Mouse (Mus musculus) limb, embryonic 14.5 days (tissue): ENCODE measurements around the gene Sh3bp4. TPM values are rescaled to one million over a fixed set of nuclear protein-coding genes. Genes with fewer than 3 reads are reported as not detected.

ENCODE experiments used
- ATAC-seq: fragments of 200-750 bp; cut with Nextera tagmentation; 2 replicates; pipeline ENCODE4 v1.8.0; 2017; ENCODE audit warnings: low read depth, moderate number of reproducible peaks, moderate TSS enrichment; ENCODE audit not compliant: low FRiP score
- DNase-seq: peaks from one replicate; pipeline ENCODE4 v3.0.0-alpha.2; 2015; ENCODE audit warnings: low spot score
- H3K27ac ChIP-seq: fragments of 300-500 bp; sonication (generic); replicated peaks from 2 replicates; pipeline ENCODE4 v1.5.1; 2014; ENCODE audit warnings: low read depth, mild to moderate bottlenecking, low read length, moderate library complexity, mixed read lengths
- H3K27me3 ChIP-seq: fragments of 300-500 bp; sonication (generic); 2 replicates; pipeline ENCODE4 v1.6.1; 2014; ENCODE audit warnings: low read length, mixed read lengths; ENCODE audit not compliant: control insufficient read depth, insufficient read depth
- H3K36me3 ChIP-seq: fragments of 300-500 bp; sonication (generic); 2 replicates; pipeline ENCODE4 v1.6.1; 2014; ENCODE audit warnings: mild to moderate bottlenecking, low read length, moderate library complexity, mixed read lengths; ENCODE audit not compliant: control insufficient read depth, insufficient read depth
- H3K4me1 ChIP-seq: fragments of 300-500 bp; sonication (generic); 2 replicates; pipeline ENCODE4 v1.6.1; 2014; ENCODE audit warnings: antibody characterized with exemption, low read length, mixed read lengths; ENCODE audit not compliant: control insufficient read depth, insufficient read depth
- H3K4me2 ChIP-seq: fragments of 300-500 bp; sonication (generic); replicated peaks from 2 replicates; pipeline ENCODE4 v1.6.1; 2014; ENCODE audit warnings: low read depth, mild to moderate bottlenecking, low read length, moderate library complexity; ENCODE audit not compliant: severe bottlenecking
- H3K4me3 ChIP-seq: fragments of 300-500 bp; sonication (generic); replicated peaks from 2 replicates; pipeline ENCODE4 v1.5.1; 2014; ENCODE audit warnings: low read length
- H3K9ac ChIP-seq: fragments of 300-500 bp; sonication (generic); 2 replicates; pipeline ENCODE4 v1.6.1; 2014; ENCODE audit warnings: mild to moderate bottlenecking, low read depth, low read length, moderate library complexity; ENCODE audit not compliant: severe bottlenecking
- H3K9me3 ChIP-seq: fragments of 300-500 bp; sonication (generic); 2 replicates; pipeline ENCODE4 v1.6.1; 2016; ENCODE audit warnings: low read length; ENCODE audit not compliant: control insufficient read depth
- POLR2A ChIP-seq: fragments of 200-500 bp; IDR thresholded peaks from 2 replicates; pipeline ENCODE4 v1.8.0; 2012; ENCODE audit warnings: inconsistent platforms, mild to moderate bottlenecking, moderate library complexity, borderline replicate concordance; ENCODE audit not compliant: insufficient read depth, insufficient read length; ENCODE audit errors: extremely low read depth
- WGBS: fragments of 180-500 bp; shearing (Covaris S2); extraction: QIAGEN DNeasy Blood & Tissue Kit; methylation state at CpG from one replicate; pipeline ENCODE4 v1.1.7; 2014; 5-methylcytosine and 5-hydroxymethylcytosine counted together
- polyA plus RNA-seq, 2 experiments: library from polyadenylated mRNA; depleted of rRNA in 1 of 2; stranded (reverse) in 1 of 2; unstranded in 1 of 2; fragments of >200 nt; fragmentation: Nextera tagmentation in 1 of 2; extraction: Ambion mirVana in 1 of 2; gene quantifications; 2 replicates each; pipeline versions ENCODE4 v1.2.1 to v1.2.3; 2012 to 2014

The Sh3bp4 gene
- 20.8 and 26.5 TPM in 2 replicates for polyA plus RNA-seq (2012; rRNA removed)
- polyA plus RNA-seq (2014; fragmentation: Nextera tagmentation; extraction: Ambion mirVana), result 20.4 and 21.2 TPM in 2 replicates

- no peaks in the 10 kb centered on the region for H3K27me3 ChIP-seq
- peak within 1 kb of the TSS; percentile 48 for H3K4me2 ChIP-seq
- H3K27ac ChIP-seq, result peak within 1 kb of the TSS; percentile 83
- H3K4me3 ChIP-seq, result peak within 1 kb of the TSS; percentile 86
- DNase-seq (peak; percentile 99), ATAC-seq (peak; percentile 96)
- H3K4me1 ChIP-seq, result peaks cover 25% of the 10 kb centered on the region
- 1% methylated on average over 42 of the region's 63 CpGs for WGBS
- H3K9ac ChIP-seq, result peak within 1 kb of the TSS; percentile 81
- H3K36me3 ChIP-seq, result no peaks in the 10 kb centered on the region
- H3K9me3 ChIP-seq, result no peaks in the 10 kb centered on the region
- TF ChIP-seq POLR2A, result no peak
Observed at GRCm38 (mm10) chr1:89070103-89070700, at the start of gene Sh3bp4. TSS of gene Sh3bp4 (plus strand) at chr1:89070415.

- no peak for TF ChIP-seq POLR2A
- Histone ChIP-seq H3K9me3 (no peaks in the 10 kb centered on the region), H3K4me3 (no peak overlapping the region), H3K4me2 (no peak overlapping the region), H3K9ac (no peak overlapping the region), H3K27me3 (no peaks in the 10 kb centered on the region), H3K4me1 (0 out of 2 replicates have a peak, but pooled peaks cover 3% of the 10 kb centered on the region), H3K27ac (no peak overlapping the region), H3K36me3 (no peaks in the 10 kb centered on the region)
- 83% methylated on average over 7 of the region's 7 CpGs for WGBS
- ATAC-seq (no peak), DNase-seq (no peak)
Observed at GRCm38 (mm10) chr1:89022997-89023396, 47.2 kb upstream of the Sh3bp4 start.

GRCm38 (mm10) chr1:89024696-89025612, 45.3 kb upstream of the Sh3bp4 start:
- Histone ChIP-seq H3K9me3 (no peaks in the 10 kb centered on the region), H3K27ac (no peak overlapping the region), H3K4me1 (0 out of 2 replicates have a peak, but pooled peaks cover 3% of the 10 kb centered on the region), H3K4me3 (no peak overlapping the region), H3K4me2 (no peak overlapping the region), H3K9ac (no peak overlapping the region), H3K27me3 (no peaks in the 10 kb centered on the region), H3K36me3 (no peaks in the 10 kb centered on the region)
- DNase-seq (peak; percentile 36), ATAC-seq (0 out of 2 replicates have a peak, but pooled peaks have one; percentile 41)
- no peak for TF ChIP-seq POLR2A
- 50% methylated on average over 9 of the region's 9 CpGs for whole genome bisulfite sequencing

GRCm38 (mm10) chr1:89026040-89026439, 44.2 kb upstream of the Sh3bp4 start:
- no peak overlapping the region for H3K4me2 ChIP-seq
- H3K9ac ChIP-seq, result no peak overlapping the region
- H3K9me3 ChIP-seq, result no peaks in the 10 kb centered on the region
- TF ChIP-seq POLR2A, result no peak
- no peak for ATAC-seq
- WGBS, result 73% methylated on average over 1 of the region's 1 CpGs
- DNase-seq, result no peak
- no peak overlapping the region for H3K27ac ChIP-seq
- no peak overlapping the region for H3K4me3 ChIP-seq
- H3K4me1 ChIP-seq, result 0 out of 2 replicates have a peak, but pooled peaks cover 3% of the 10 kb centered on the region
- no peaks in the 10 kb centered on the region for H3K27me3 ChIP-seq
- no peaks in the 10 kb centered on the region for H3K36me3 ChIP-seq

GRCm38 (mm10) chr1:89029136-89029927, 40.9 kb upstream of the Sh3bp4 start:
- 59% methylated on average over 11 of the region's 11 CpGs for WGBS
- Histone ChIP-seq H3K27me3 (no peaks in the 10 kb centered on the region), H3K9ac (no peak overlapping the region), H3K4me2 (no peak overlapping the region), H3K36me3 (no peaks in the 10 kb centered on the region), H3K27ac (no peak overlapping the region), H3K9me3 (no peaks in the 10 kb centered on the region), H3K4me3 (no peak overlapping the region), H3K4me1 (peaks cover 18% of the 10 kb centered on the region)
- ATAC-seq (no peak), DNase-seq (no peak)
- TF ChIP-seq POLR2A, result no peak
